Mouse (Mus musculus): Measurements from ENCODE around the gene Il3. TPM values are rescaled to one million over a fixed set of nuclear protein-coding genes. Genes with fewer than 3 reads are reported as not detected.

Il3 gene
- polyA plus RNA-seq (2012; rRNA removed), result not detected in 2 replicates

DNA sequence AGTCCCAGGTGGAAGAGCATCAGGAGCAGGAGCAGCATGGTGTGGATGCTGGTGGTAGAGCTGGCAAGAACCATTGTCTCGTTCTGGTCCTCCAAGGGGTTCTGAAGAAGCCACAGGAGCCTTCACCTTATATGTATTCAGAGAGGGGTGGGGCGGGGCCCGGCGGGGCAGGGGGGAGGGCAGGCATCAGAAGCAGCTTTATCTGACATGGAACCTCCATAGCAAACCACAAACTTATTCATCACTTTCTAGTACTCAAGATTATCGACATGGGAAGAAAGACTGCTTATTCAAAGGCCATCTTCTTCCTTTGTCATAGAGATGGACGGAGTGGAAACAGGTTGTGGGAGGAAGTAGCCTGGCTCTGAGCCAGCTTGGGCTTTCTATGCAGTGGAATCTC is at the start of gene Il3:
Gene Il3 (minus strand): TSS at position 101 of the 400 bp plus-strand sequence.

DNA sequence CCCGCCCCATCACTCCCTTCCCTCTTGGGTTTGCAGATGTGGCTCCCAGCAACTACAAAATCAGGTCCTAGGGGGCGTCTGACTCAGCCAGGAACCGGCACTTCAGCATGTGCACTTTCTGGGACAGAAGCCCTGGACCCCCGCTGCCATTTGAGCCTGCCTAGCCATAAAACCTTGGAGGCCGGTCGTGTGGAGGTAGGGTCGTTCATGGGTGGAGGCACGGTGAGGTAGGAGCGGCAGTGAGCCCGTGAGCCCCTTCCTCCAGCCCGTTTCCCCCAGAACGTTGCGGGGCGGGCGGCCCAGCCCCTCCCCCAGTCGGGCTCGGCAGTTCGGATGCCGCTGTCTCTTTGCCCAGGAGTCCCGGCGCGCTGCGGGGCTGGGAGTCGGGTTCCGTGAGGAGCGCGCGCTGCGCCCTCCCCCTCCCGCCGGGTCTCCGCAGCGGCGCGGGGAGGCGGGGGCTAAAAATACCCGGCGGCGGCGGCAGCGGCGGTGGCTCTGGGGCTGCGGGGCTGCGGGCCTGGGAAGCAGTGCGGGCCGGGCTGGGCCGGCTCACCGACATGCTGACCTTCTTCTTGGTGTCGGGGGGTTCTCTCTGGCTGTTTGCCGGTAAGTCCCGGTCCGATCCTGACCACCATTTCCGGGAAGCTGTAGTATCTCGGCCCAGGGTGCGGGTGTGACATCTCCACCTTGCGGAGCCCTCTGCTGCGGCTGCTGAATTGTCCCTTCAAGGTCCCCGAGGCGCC is 36.8 kb upstream of the Il3 start, which contains the start of gene Acsl6:
Gene Acsl6 (plus strand): TSS at position 71 of the 743 bp plus-strand sequence.

DNA sequence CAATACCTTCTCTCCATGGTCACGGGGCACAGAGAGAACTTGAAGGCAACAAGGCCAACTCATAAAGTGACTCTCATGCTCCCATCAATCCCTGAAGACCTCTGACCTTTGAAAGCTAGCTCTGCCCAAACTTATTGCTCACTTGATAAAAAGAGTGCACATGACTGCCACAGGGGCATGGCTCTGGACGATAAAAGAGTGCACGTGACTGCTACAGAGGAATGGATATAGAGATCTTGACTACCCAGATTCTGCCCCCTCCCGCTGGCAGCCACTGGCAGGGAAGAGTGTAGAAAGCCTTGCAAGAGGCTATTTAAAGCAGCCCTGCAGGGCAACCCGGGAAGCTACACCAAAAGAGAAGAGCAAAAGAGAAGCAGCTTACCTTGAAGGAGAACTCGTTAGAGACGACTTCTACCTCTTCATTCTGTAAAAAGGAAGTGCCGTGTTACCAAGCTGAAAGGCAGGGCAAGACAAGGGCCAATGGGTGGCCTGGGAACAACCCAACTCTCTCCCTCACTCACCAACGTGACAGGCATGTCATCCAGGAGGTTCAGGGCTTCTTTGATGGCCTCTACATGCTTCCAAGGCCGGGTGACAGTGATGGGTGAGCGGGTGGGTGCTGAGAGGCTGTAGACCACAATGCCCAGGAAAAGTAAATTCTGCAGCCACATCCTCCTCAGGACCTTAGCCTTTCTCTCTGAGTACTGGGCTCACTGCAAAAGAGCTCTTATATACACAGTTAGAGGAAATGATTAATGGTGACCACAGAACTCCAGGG is 17.9 kb downstream of the Il3 start, which contains the start of gene Csf2:
Gene Csf2 (minus strand): TSS at position 728 of the 778 bp plus-strand sequence.

Other genes starting within 250 kb of the Il3 start
- 0.69 and 0.85 TPM in 2 replicates for gene Slc22a4, start 239.2 kb downstream of the Il3 start, polyA plus RNA-seq (2012; rRNA removed)
- 97.4 and 112 TPM in 2 replicates for gene Pdlim4, start 198.3 kb downstream of the Il3 start, polyA plus RNA-seq (2012; rRNA removed)
- 5.9 and 6.5 TPM in 2 replicates for gene P4ha2, start 167.2 kb downstream of the Il3 start, polyA plus RNA-seq (2012; rRNA removed)
- 0.26 TPM in 1 of 2 replicates, not detected in the other for gene Csf2, start 17.6 kb downstream of the Il3 start, polyA plus RNA-seq (2012; rRNA removed)
- gene Acsl6, start 36.5 kb upstream of the Il3 start, polyA plus RNA-seq (2012; rRNA removed), result 0.84 and 2.7 TPM in 2 replicates
- not detected in 2 replicates for gene Meikin, start 103.4 kb upstream of the Il3 start, polyA plus RNA-seq (2012; rRNA removed)
- 1.0 and 1.1 TPM in 2 replicates for gene Fnip1, start 170.9 kb upstream of the Il3 start, polyA plus RNA-seq (2012; rRNA removed)

All from colon, adult 2 months (tissue).